Mouse (Mus musculus): ENCODE results near the gene Cyp4x1. TPM values are rescaled to one million over a fixed set of nuclear protein-coding genes. Genes with fewer than 3 reads are reported as not detected.
A peak's percentile ranks its signal among the peaks of the same experiment; 100 is the strongest.

Cyp4x1 gene
- polyA plus RNA-seq, 2 experiments: 0.06 to 0.08 TPM

DNA sequence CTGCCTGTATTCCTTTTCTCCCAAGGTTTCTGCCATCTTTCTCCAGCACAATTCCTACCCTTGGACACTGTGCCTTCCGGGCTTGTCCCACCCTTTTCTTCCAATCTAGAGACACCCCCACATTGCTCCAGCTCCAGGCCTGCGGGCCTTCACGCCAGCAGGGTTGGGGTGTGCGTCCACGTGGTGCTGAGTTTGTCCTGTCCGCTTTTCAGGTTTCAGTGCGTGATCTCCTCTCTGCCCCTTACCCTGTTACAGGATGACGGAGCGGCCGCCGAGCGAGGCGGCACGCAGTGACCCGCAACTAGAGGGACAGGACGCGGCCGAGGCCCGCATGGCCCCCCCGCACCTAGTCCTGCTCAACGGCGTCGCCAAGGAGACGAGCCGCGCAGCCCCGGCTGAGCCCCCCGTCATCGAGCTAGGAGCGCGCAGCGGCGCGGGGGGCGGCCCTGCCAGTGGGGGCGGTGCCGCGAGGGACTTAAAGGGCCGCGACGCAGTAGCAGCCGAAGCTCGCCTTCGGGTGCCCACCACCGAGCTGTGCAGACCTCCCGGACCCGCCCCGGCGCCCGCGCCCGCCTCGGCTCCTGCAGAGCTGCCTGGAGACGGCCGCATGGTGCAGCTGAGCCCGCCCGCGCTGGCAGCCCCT lies 71.1 kb downstream of the Cyp4x1 start:
- Histone ChIP-seq H3K4me2 (ENCODE audit: low read depth) (peak overlapping the region; percentile 100), H3K36me3 (replicated peaks; ENCODE audit: control insufficient read depth, insufficient read depth, low read depth) (peaks cover 72% of the 10 kb centered on the region), H3K9ac (replicated peaks) (peak overlapping the region; percentile 100), H3K4me3 (ENCODE audit: insufficient read depth in 1 of 2, low read depth in 2 of 2, low read length in 2 of 2) (peak overlapping the region; percentile 73 to 98), H3K4me1 (replicated peaks; ENCODE audit: control insufficient read depth in 2 of 2, insufficient read depth in 2 of 2, low read length in 1 of 2) (peaks cover 6 to 11% of the 10 kb centered on the region in 2 experiments; a peak in 3 of 4 replicates), H3K9me3 (ENCODE audit: control insufficient read depth, low read length) (no peaks in the 10 kb centered on the region), H3K27me3 (ENCODE audit: control insufficient read depth, insufficient read depth, low read length) (peaks cover 16% of the 10 kb centered on the region), H3K27ac (peak overlapping the region; percentile 73)
- WGBS (ENCODE audit: insufficient replicate concordance): under 1% methylated on average over 57 of the region's 58 CpGs
- TF ChIP-seq CTCF (IDR thresholded peaks at IDR 0.05; ENCODE audit: low read depth): no peak
- no peak for TF ChIP-seq EP300 (IDR thresholded peaks at IDR 0.05; ENCODE audit: low read depth)
- DNase-seq (ENCODE audit: low read depth in 3 of 3, low spot score in 3 of 3) (no peak), ATAC-seq (ENCODE audit: insufficient read depth) (peak; percentile 42)

DNA sequence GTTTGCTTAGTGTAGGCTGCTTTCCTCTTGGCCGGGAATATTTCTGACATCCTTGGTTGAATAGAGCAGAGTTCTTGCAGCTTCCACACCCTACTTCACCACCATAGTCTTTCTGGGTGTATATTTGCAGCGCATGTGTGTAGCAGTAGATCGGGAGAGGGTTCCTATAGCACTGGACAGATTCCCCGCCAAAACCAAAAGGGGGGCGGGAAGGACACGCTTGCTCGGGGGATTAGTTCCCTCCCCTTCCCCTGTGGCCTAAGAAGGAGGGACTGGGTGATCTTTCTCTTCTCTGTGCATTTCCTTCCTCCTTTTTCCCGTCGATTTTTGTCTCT lies 71.6 kb downstream of the Cyp4x1 start:
- H3K27me3 ChIP-seq (ENCODE audit: control insufficient read depth, insufficient read depth, low read length): peaks cover 16% of the 10 kb centered on the region
- TF ChIP-seq CTCF (IDR thresholded peaks at IDR 0.05; ENCODE audit: low read depth) (no peak), EP300 (IDR thresholded peaks at IDR 0.05; ENCODE audit: low read depth) (no peak)
- H3K4me1 ChIP-seq (replicated peaks; ENCODE audit: control insufficient read depth in 2 of 2, insufficient read depth in 2 of 2, low read length in 1 of 2): peaks cover 6 to 11% of the 10 kb centered on the region in 2 experiments; a peak in 3 of 4 replicates
- H3K4me3 ChIP-seq (ENCODE audit: insufficient read depth in 1 of 2, low read depth in 2 of 2, low read length in 2 of 2): peak overlapping the region; percentile 73 to 98
- peak overlapping the region; percentile 100 for H3K9ac ChIP-seq (replicated peaks)
- 0% methylated on average over 9 of the region's 9 CpGs for WGBS (ENCODE audit: insufficient replicate concordance)
- no peaks in the 10 kb centered on the region for H3K9me3 ChIP-seq (ENCODE audit: control insufficient read depth, low read length)
- peak; percentile 38; the same call in 1 of the 2 replicates for ATAC-seq (ENCODE audit: insufficient read depth)
- peaks cover 68% of the 10 kb centered on the region for H3K36me3 ChIP-seq (replicated peaks; ENCODE audit: control insufficient read depth, insufficient read depth, low read depth)
- H3K4me2 ChIP-seq (ENCODE audit: low read depth): peak overlapping the region; percentile 100
- H3K27ac ChIP-seq: peak overlapping the region; percentile 73
- DNase-seq (ENCODE audit: low read depth in 3 of 3, low spot score in 3 of 3): no peak

- no peak for DNase-seq (ENCODE audit: low read depth in 3 of 3, low spot score in 3 of 3)
- Histone ChIP-seq H3K4me2 (ENCODE audit: low read depth) (peak overlapping the region; percentile 100), H3K4me3 (ENCODE audit: insufficient read depth in 1 of 2, low read depth in 2 of 2, low read length in 2 of 2) (peak overlapping the region; percentile 93 to 98), H3K27ac (peak overlapping the region; percentile 93), H3K27me3 (ENCODE audit: control insufficient read depth, insufficient read depth, low read length) (peaks cover 16% of the 10 kb centered on the region), H3K4me1 (replicated peaks; ENCODE audit: control insufficient read depth in 2 of 2, insufficient read depth in 2 of 2, low read length in 1 of 2) (peaks cover 9 to 11% of the 10 kb centered on the region in 2 experiments), H3K36me3 (replicated peaks; ENCODE audit: control insufficient read depth, insufficient read depth, low read depth) (peaks cover 50% of the 10 kb centered on the region), H3K9me3 (ENCODE audit: control insufficient read depth, low read length) (no peaks in the 10 kb centered on the region), H3K9ac (replicated peaks) (peak overlapping the region; percentile 100)
- WGBS (ENCODE audit: insufficient replicate concordance): 16% methylated on average over 3 of the region's 3 CpGs
- ATAC-seq (ENCODE audit: insufficient read depth): no peak
- TF ChIP-seq EP300 (IDR thresholded peaks at IDR 0.05; ENCODE audit: low read depth): no peak
- no peak for TF ChIP-seq CTCF (IDR thresholded peaks at IDR 0.05; ENCODE audit: low read depth)
Observed at GRCm38 (mm10) chr4:115060753-115061152, 73.3 kb downstream of the Cyp4x1 start.

- Histone ChIP-seq H3K36me3 (replicated peaks; ENCODE audit: control insufficient read depth, insufficient read depth, low read depth) (peaks cover 41% of the 10 kb centered on the region), H3K4me3 (ENCODE audit: insufficient read depth in 1 of 2, low read depth in 2 of 2, low read length in 2 of 2) (peak overlapping the region; percentile 93 to 98), H3K9ac (replicated peaks) (peak overlapping the region; percentile 100), H3K9me3 (ENCODE audit: control insufficient read depth, low read length) (no peaks in the 10 kb centered on the region), H3K27me3 (ENCODE audit: control insufficient read depth, insufficient read depth, low read length) (peaks cover 16% of the 10 kb centered on the region), H3K4me2 (ENCODE audit: low read depth) (peak overlapping the region; percentile 100), H3K4me1 (replicated peaks; ENCODE audit: control insufficient read depth in 2 of 2, insufficient read depth in 2 of 2, low read length in 1 of 2) (peaks cover 17 to 18% of the 10 kb centered on the region in 2 experiments), H3K27ac (peak overlapping the region; percentile 93)
- 5% methylated on average over 12 of the region's 12 CpGs for WGBS (ENCODE audit: insufficient replicate concordance)
- DNase-seq (ENCODE audit: low read depth in 3 of 3, low spot score in 3 of 3) (no peak), ATAC-seq (ENCODE audit: insufficient read depth) (no peak)
- TF ChIP-seq CTCF (IDR thresholded peaks at IDR 0.05; ENCODE audit: low read depth) (no peak), EP300 (IDR thresholded peaks at IDR 0.05; ENCODE audit: low read depth) (no peak)
Observed at GRCm38 (mm10) chr4:115059871-115060270, 74.2 kb downstream of the Cyp4x1 start.

- Histone ChIP-seq H3K4me1 (replicated peaks; ENCODE audit: control insufficient read depth in 2 of 2, insufficient read depth in 2 of 2, low read length in 1 of 2) (peaks cover 21 to 25% of the 10 kb centered on the region in 2 experiments), H3K4me3 (ENCODE audit: insufficient read depth in 1 of 2, low read depth in 2 of 2, low read length in 2 of 2) (peak overlapping the region; percentile 93 to 98), H3K36me3 (replicated peaks; ENCODE audit: control insufficient read depth, insufficient read depth, low read depth) (peaks cover 33% of the 10 kb centered on the region), H3K9me3 (ENCODE audit: control insufficient read depth, low read length) (no peaks in the 10 kb centered on the region), H3K27me3 (ENCODE audit: control insufficient read depth, insufficient read depth, low read length) (peaks cover 16% of the 10 kb centered on the region), H3K27ac (peak overlapping the region; percentile 93), H3K4me2 (ENCODE audit: low read depth) (peak overlapping the region; percentile 100), H3K9ac (replicated peaks) (peak overlapping the region; percentile 100)
- no peak for TF ChIP-seq CTCF (IDR thresholded peaks at IDR 0.05; ENCODE audit: low read depth)
- peak; percentile 39 for TF ChIP-seq EP300 (IDR thresholded peaks at IDR 0.05; ENCODE audit: low read depth)
- under 1% methylated on average over 23 of the region's 23 CpGs for WGBS (ENCODE audit: insufficient replicate concordance)
- DNase-seq (ENCODE audit: low read depth in 3 of 3, low spot score in 3 of 3) (peak in 1 of 3 experiments; percentile 74), ATAC-seq (ENCODE audit: insufficient read depth) (peak; percentile 17; the same call in 1 of the 2 replicates)
Observed at GRCm38 (mm10) chr4:115058871-115059590, 75.0 kb downstream of the Cyp4x1 start.
